24 mouse cellular contexts compared by ENCODE assay signal in the genomic region with DNA sequence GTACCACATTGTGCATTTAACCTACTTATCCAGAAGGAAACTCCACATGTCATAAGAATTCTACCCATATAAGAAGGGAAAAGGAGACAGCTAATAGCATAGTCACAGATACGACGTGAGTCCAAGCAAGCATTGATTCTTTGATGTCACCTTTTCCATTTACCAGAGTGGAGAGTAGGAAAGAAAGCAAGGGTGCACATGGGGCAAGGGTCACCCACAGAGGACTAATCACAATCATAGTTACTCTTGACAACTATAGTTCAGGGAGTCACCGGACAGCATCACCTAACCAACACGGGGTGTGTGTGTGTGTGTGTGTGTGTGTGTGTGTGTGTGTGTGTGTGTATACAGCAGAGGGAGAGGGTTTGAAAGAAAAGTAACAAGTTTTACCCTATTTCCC. TPM values are rescaled to one million over a fixed set of nuclear protein-coding genes. Genes with fewer than 3 reads are reported as not detected.
DNase-seq lines count a peak whose midpoint lies in the region; ATAC-seq and TF ChIP-seq lines count a peak whose summit lies in the region.
"Had no signal": no experiment of that assay in that cellular context is flagged by ENCODE, and none has a peak within 500 bp of the region (broad histone marks: within the 10 kb centered on the region; RNA-seq: fewer than 3 reads in every experiment).

No protein-coding gene starts in this region.

- DNase-seq in liver, embryonic 13.5 days, result no peak
- no peak for DNase-seq in liver, embryonic 11.5 days (ENCODE audit: low spot score)
- peak; percentile 31 for DNase-seq in midbrain, embryonic 11.5 days (ENCODE audit: low spot score, missing footprints)
- no peak for DNase-seq in midbrain, postnatal 0 days (ENCODE audit: low spot score)
- no peak for DNase-seq in c-Kit-positive CD71-positive TER-119-positive erythroid progenitor cells, embryonic 14.5 days (ENCODE audit: low spot score)
- DNase-seq: adrenal gland, adult 8-10 months; adrenal gland, postnatal 14 days; adrenal gland, postnatal 36 days; cerebellum, adult 11 months; cerebellum, adult 18-20 months; cerebellum, adult 8-10 months; cerebellum, adult 9-11 months; cerebellum, postnatal 36 days; embryo, embryonic 11 days had no signal

- H3K4me1 ChIP-seq in liver, embryonic 13.5 days (replicated peaks), result peaks cover 28% of the 10 kb centered on the region
- peaks cover 12% of the 10 kb centered on the region for H3K4me1 ChIP-seq in liver, embryonic 11.5 days (replicated peaks; ENCODE audit: control insufficient read depth, insufficient read depth, low read length)
- H3K4me1 ChIP-seq in midbrain, embryonic 11.5 days (ENCODE audit: control insufficient read depth, insufficient read depth, low read length), result no peaks in the 10 kb centered on the region
- H3K4me1 ChIP-seq in midbrain, postnatal 0 days (ENCODE audit: insufficient read depth, low read length), result no peaks in the 10 kb centered on the region
- H3K4me1 ChIP-seq: forebrain, embryonic 12.5 days had no signal

- H3K4me3 ChIP-seq in liver, embryonic 13.5 days (replicated peaks), result no peak overlapping the region
- H3K4me3 ChIP-seq in liver, embryonic 11.5 days (ENCODE audit: low read depth, low read length), result no peak overlapping the region
- no peak overlapping the region for H3K4me3 ChIP-seq in midbrain, embryonic 11.5 days (ENCODE audit: low read depth, low read length)
- H3K4me3 ChIP-seq in midbrain, postnatal 0 days (ENCODE audit: low read depth, low read length), result no peak overlapping the region
- H3K4me3 ChIP-seq: embryonic facial prominence, embryonic 13.5 days; embryonic facial prominence, embryonic 15.5 days; forebrain, embryonic 10.5 days; forebrain, embryonic 12.5 days had no signal

- H3K9me3 ChIP-seq in liver, embryonic 13.5 days (replicated peaks), result no peaks in the 10 kb centered on the region
- H3K9me3 ChIP-seq in liver, embryonic 11.5 days (ENCODE audit: control insufficient read depth, low read length), result no peaks in the 10 kb centered on the region
- H3K9me3 ChIP-seq in midbrain, embryonic 11.5 days (ENCODE audit: control insufficient read depth, low read length), result no peaks in the 10 kb centered on the region
- no peaks in the 10 kb centered on the region for H3K9me3 ChIP-seq in midbrain, postnatal 0 days (ENCODE audit: low read length)
- H3K9me3 ChIP-seq: embryonic facial prominence, embryonic 13.5 days; embryonic facial prominence, embryonic 15.5 days; forebrain, embryonic 10.5 days; forebrain, embryonic 12.5 days had no signal

- ATAC-seq in liver, embryonic 13.5 days (ENCODE audit: low read depth), result no peak
- ATAC-seq in liver, embryonic 11.5 days (replicated peaks; ENCODE audit: low FRiP score), result no peak
- ATAC-seq in midbrain, embryonic 11.5 days (ENCODE audit: low FRiP score), result no peak
- no peak for ATAC-seq in midbrain, postnatal 0 days (ENCODE audit: low FRiP score)
- ATAC-seq: activated CD4-positive, CD25-positive, alpha-beta regulatory T cell, adult 4 months; forebrain, embryonic 14.5 days; forebrain, embryonic 16.5 days; Patski had no signal

- WGBS in liver, embryonic 13.5 days (ENCODE audit: insufficient replicate concordance), result 90% methylated on average over 4 of the region's 4 CpGs
- 85% methylated on average over 4 of the region's 4 CpGs for WGBS in liver, embryonic 11.5 days
- 81% methylated on average over 4 of the region's 4 CpGs for WGBS in midbrain, embryonic 11.5 days
- WGBS in midbrain, postnatal 0 days, result 90% methylated on average over 4 of the region's 4 CpGs

- 0 out of 2 replicates have a peak overlapping the region, but pooled peaks have one; percentile 4 for H3K27ac ChIP-seq in liver, embryonic 13.5 days
- no peak overlapping the region for H3K27ac ChIP-seq in liver, embryonic 11.5 days (ENCODE audit: low read depth, low read length)
- no peak overlapping the region for H3K27ac ChIP-seq in midbrain, embryonic 11.5 days (ENCODE audit: low read depth, low read length)
- H3K27ac ChIP-seq in midbrain, postnatal 0 days (ENCODE audit: low read depth, low read length), result no peak overlapping the region
- H3K27ac ChIP-seq: embryonic facial prominence, embryonic 13.5 days; embryonic facial prominence, embryonic 15.5 days; forebrain, embryonic 10.5 days; forebrain, embryonic 12.5 days had no signal

- no peak for TF ChIP-seq CTCF in midbrain, postnatal 0 days (IDR thresholded peaks at IDR 0.05)

- H3K27me3 ChIP-seq in liver, embryonic 13.5 days, result no peaks in the 10 kb centered on the region
- H3K27me3 ChIP-seq in liver, embryonic 11.5 days (replicated peaks; ENCODE audit: control insufficient read depth, insufficient read depth, low read length), result no peaks in the 10 kb centered on the region
- no peaks in the 10 kb centered on the region for H3K27me3 ChIP-seq in midbrain, embryonic 11.5 days (ENCODE audit: control insufficient read depth, insufficient read depth, low read length)
- no peaks in the 10 kb centered on the region for H3K27me3 ChIP-seq in midbrain, postnatal 0 days (ENCODE audit: insufficient read depth, low read length)
- H3K27me3 ChIP-seq: embryonic facial prominence, embryonic 13.5 days; embryonic facial prominence, embryonic 15.5 days; forebrain, embryonic 12.5 days; Patski had no signal

- no peak overlapping the region for H3K4me2 ChIP-seq in liver, embryonic 13.5 days
- no peak overlapping the region for H3K4me2 ChIP-seq in liver, embryonic 11.5 days
- no peak overlapping the region for H3K4me2 ChIP-seq in midbrain, embryonic 11.5 days
- no peak overlapping the region for H3K4me2 ChIP-seq in midbrain, postnatal 0 days (ENCODE audit: low read depth, low read length, poor library complexity, severe bottlenecking)
- H3K4me2 ChIP-seq: embryonic facial prominence, embryonic 13.5 days; embryonic facial prominence, embryonic 15.5 days; forebrain, embryonic 12.5 days had no signal

- no peak overlapping the region for H3K9ac ChIP-seq in liver, embryonic 13.5 days
- H3K9ac ChIP-seq in liver, embryonic 11.5 days (ENCODE audit: low read depth, low read length), result no peak overlapping the region
- H3K9ac ChIP-seq in midbrain, embryonic 11.5 days (ENCODE audit: low read length), result no peak overlapping the region
- H3K9ac ChIP-seq in midbrain, postnatal 0 days (replicated peaks; ENCODE audit: low read length, poor library complexity, severe bottlenecking), result no peak overlapping the region
- H3K9ac ChIP-seq: embryonic facial prominence, embryonic 13.5 days; embryonic facial prominence, embryonic 15.5 days; forebrain, embryonic 12.5 days had no signal

- H3K36me3 ChIP-seq in liver, embryonic 13.5 days, result 0 out of 2 replicates have a peak, but pooled peaks cover 6% of the 10 kb centered on the region
- H3K36me3 ChIP-seq in liver, embryonic 11.5 days (ENCODE audit: control insufficient read depth, insufficient read depth, low read length), result no peaks in the 10 kb centered on the region
- H3K36me3 ChIP-seq in midbrain, embryonic 11.5 days (ENCODE audit: control insufficient read depth, insufficient read depth, low read length), result no peaks in the 10 kb centered on the region
- peaks cover 7% of the 10 kb centered on the region; the same call in 1 of the 2 replicates for H3K36me3 ChIP-seq in midbrain, postnatal 0 days (ENCODE audit: insufficient read depth, low read length)
- H3K36me3 ChIP-seq: embryonic facial prominence, embryonic 13.5 days; embryonic facial prominence, embryonic 15.5 days; forebrain, embryonic 10.5 days; forebrain, embryonic 12.5 days had no signal

RNA-seq across cellular contexts. Expression of a gene that starts 31.5 kb away (rescaled TPM):
- polyA plus RNA-seq in liver, embryonic 13.5 days (2015; fragmentation: Nextera tagmentation; extraction: Ambion mirVana), result 0.13 and 0.28 TPM in 2 replicates
- 0.86 and 1.8 TPM in 2 replicates for polyA plus RNA-seq in liver, embryonic 11.5 days (2014; fragmentation: Nextera tagmentation; extraction: Ambion mirVana)
- 2.7 and 3.1 TPM in 2 replicates for polyA plus RNA-seq in midbrain, embryonic 11.5 days (2014; fragmentation: Nextera tagmentation; extraction: Ambion mirVana)
- total RNA-seq in midbrain, postnatal 0 days (2014; rRNA removed), result 7.3 and 11.2 TPM in 2 replicates
- 1.9 TPM in 2 replicates for polyA plus RNA-seq in midbrain, postnatal 0 days (2015; fragmentation: Nextera tagmentation; extraction: Ambion mirVana)
- total RNA-seq: common myeloid progenitor, adult 5-6 weeks had no signal
- polyA plus RNA-seq: erythroblast, embryonic 14.5 days had no signal
